Mouse (Mus musculus) layer of hippocampus, adult 8-10 months (tissue): Measurements from ENCODE around the gene Evi5l. TPM values are rescaled to one million over a fixed set of nuclear protein-coding genes. Genes with fewer than 3 reads are reported as not detected.

Experiments
- total RNA-seq, 4 experiments: library from RNA; stranded (reverse); gene quantifications; 2 replicates each; pipeline ENCODE4 v1.2.4; 2022

Gene Evi5l
- total RNA-seq, 4 experiments from 2014 or later, result 90.2 to 127 (median 105) TPM

Other genes with a start within 250 kb of the Evi5l start
- 1 to 10 TPM in 1 of 4 experiments, under 1 TPM in 3; 0.33 to 1.2 (median 0.62) TPM for gene Cd209b, start 239.7 kb upstream of the Evi5l start, total RNA-seq
- under 1 TPM in 3 of 4 experiments, not detected in 1; 0.31 to 0.47 (median 0.43) TPM for gene Cd209c, start 211.8 kb upstream of the Evi5l start, total RNA-seq
- under 1 TPM in 3 of 4 experiments, not detected in 1; 0.30 to 0.89 (median 0.37) TPM for gene Cd209f, start 60.7 kb upstream of the Evi5l start, total RNA-seq
- gene Cd209g, start 32.5 kb upstream of the Evi5l start, total RNA-seq, result under 1 TPM in 1 of 4 experiments, not detected in 3; 0.65 TPM
- 10 to 100 TPM; 34.9 to 44.0 (median 40.0) TPM for gene Prr36, start 50.9 kb downstream of the Evi5l start, total RNA-seq
- under 1 TPM in 2 of 4 experiments, not detected in 2; 0.11 to 0.16 TPM for gene Lrrc8e, start 60.3 kb downstream of the Evi5l start, total RNA-seq
- gene Map2k7, start 72.2 kb downstream of the Evi5l start, total RNA-seq, result 100 to 1,000 TPM in 3 of 4 experiments, 10 to 100 TPM in 1; 99.3 to 117 (median 110) TPM
- 1 to 10 TPM; 2.0 to 2.8 (median 2.3) TPM for gene Gm49320, start 72.3 kb downstream of the Evi5l start, total RNA-seq
- gene Tgfbr3l, start 81.6 kb downstream of the Evi5l start, total RNA-seq, result 10 to 100 TPM; 12.8 to 19.2 (median 16.5) TPM
- gene Snapc2, start 86.5 kb downstream of the Evi5l start, total RNA-seq, result 10 to 100 TPM; 27.5 to 36.9 (median 32.2) TPM
- 100 to 1,000 TPM; 421 to 475 (median 460) TPM for gene Ctxn1, start 92.7 kb downstream of the Evi5l start, total RNA-seq
- gene Timm44, start 109.3 kb downstream of the Evi5l start, total RNA-seq, result 10 to 100 TPM; 65.1 to 80.9 (median 70.8) TPM
- 10 to 100 TPM; 21.2 to 31.6 (median 24.3) TPM for gene Ccl25, start 158.6 kb downstream of the Evi5l start, total RNA-seq
- 10 to 100 TPM; 69.3 to 80.9 (median 76.7) TPM for gene Elavl1, start 158.8 kb downstream of the Evi5l start, total RNA-seq